9 mouse cellular contexts compared by ENCODE assay signal in genomic region chr11:79192176-79192575, GRCm38 (mm10). TPM values are rescaled to one million over a fixed set of nuclear protein-coding genes. Genes with fewer than 3 reads are reported as not detected.
DNase-seq lines count a peak whose midpoint lies in the region; ATAC-seq lines count a peak whose summit lies in the region.
"Had no signal": no experiment of that assay in that cellular context is flagged by ENCODE, and none has a peak within 500 bp of the region (broad histone marks: within the 10 kb centered on the region; RNA-seq: fewer than 3 reads in every experiment).

No protein-coding gene starts in this region.

- no peaks in the 10 kb centered on the region for H3K36me3 ChIP-seq in heart, embryonic 13.5 days

- no peak overlapping the region for H3K4me3 ChIP-seq in heart, embryonic 13.5 days

- H3K9ac ChIP-seq in heart, embryonic 13.5 days: no peak overlapping the region

- no peaks in the 10 kb centered on the region for H3K27me3 ChIP-seq in heart, embryonic 13.5 days (replicated peaks)

- H3K27ac ChIP-seq in heart, embryonic 13.5 days (replicated peaks): peak overlapping the region; percentile 79

- no peak for DNase-seq in heart, adult 8-10 months (ENCODE audit: low spot score)
- DNase-seq in A20 (ENCODE audit: low read depth, low spot score): peak; percentile 65
- DNase-seq in T-cell, adult 2 months (ENCODE audit: low spot score): peak; percentile 43
- peak; percentile 61 for DNase-seq in lung, postnatal 36 days
- DNase-seq in urinary bladder, postnatal 36 days (ENCODE audit: low spot score in 2 of 2): no peak
- DNase-seq in ovary, postnatal 10 days (ENCODE audit: low spot score): no peak
- DNase-seq: gastrocnemius, postnatal 36 days had no signal

- H3K4me2 ChIP-seq in heart, embryonic 13.5 days: no peak overlapping the region

- peaks cover 48% of the 10 kb centered on the region for H3K4me1 ChIP-seq in heart, embryonic 13.5 days

- no peak for ATAC-seq in heart, embryonic 13.5 days (ENCODE audit: extremely low read depth, insufficient number of reproducible peaks, low FRiP score, low TSS enrichment)
- ATAC-seq in megakaryocyte-erythroid progenitor cell, adult 5-6 weeks (replicated peaks; ENCODE audit: low FRiP score, low TSS enrichment, poor library complexity, severe bottlenecking): no peak

- WGBS in heart, embryonic 13.5 days: 66% methylated on average over 1 of the region's 1 CpGs

- no peaks in the 10 kb centered on the region for H3K9me3 ChIP-seq in heart, embryonic 13.5 days

RNA-seq across cellular contexts. Expression of gene Ksr1, which starts 46.0 kb away (rescaled TPM):
- polyA plus RNA-seq in heart, embryonic 13.5 days (2015; fragmentation: Nextera tagmentation; extraction: Ambion mirVana): 2.2 and 2.4 TPM in 2 replicates
- total RNA-seq in heart, adult 8-10 months (2022): 1 to 10 TPM; 5.9 to 8.2 (median 6.5) TPM
- total RNA-seq in megakaryocyte-erythroid progenitor cell, adult 5-6 weeks (2014; fragmentation: Nextera tagmentation): 5.4 and 11.9 TPM in 2 replicates
- total RNA-seq in megakaryocyte-erythroid progenitor cell, adult 5-6 weeks (2017): 10.6 and 13.6 TPM in 2 replicates

Comparison
In these comparisons a context has a peak if more than half of its experiments do, and no peak if none do; other contexts are left out.
1. DNase-seq: peak in A20 (single experiment), T-cell, adult 2 months (single experiment) and lung, postnatal 36 days (single experiment); none in heart, adult 8-10 months (single experiment), urinary bladder, postnatal 36 days (0 of 2) and ovary, postnatal 10 days (single experiment).